Mouse (Mus musculus): Measurements from ENCODE around the gene 1700025B11Rik.

DNA sequence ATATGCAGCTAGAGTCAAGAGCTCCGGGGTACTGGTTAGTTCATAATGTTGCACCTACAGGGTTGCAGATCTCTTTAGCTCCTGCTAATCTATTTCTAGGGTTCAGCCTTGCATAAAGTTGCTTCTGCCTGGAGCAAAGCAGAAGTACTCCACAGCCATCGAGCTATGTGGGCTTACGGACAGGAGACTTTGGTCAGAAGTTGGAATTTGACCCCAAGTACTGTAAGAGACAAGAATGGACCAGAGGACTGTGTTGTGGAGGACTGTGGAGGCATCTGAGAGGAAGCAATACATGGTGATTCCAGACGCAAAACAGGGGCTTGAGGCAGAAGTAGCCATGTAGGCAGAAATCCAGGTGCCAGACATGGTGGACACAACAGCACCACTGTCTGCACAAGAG is 17.6 kb upstream of the 1700025B11Rik start:
- TF ChIP-seq CTCF (IDR thresholded peaks at IDR 0.05; ENCODE audit: low read depth, low read length) = no peak
- no peak for TF ChIP-seq POLR2AphosphoS5 (IDR thresholded peaks at IDR 0.05; ENCODE audit: insufficient replicate concordance, low read depth, low read length)
- no peak for TF ChIP-seq TAL1 (conservative IDR thresholded peaks at IDR 0.05; ENCODE audit: low read depth, low read length)

All from G1E (cell line).